Mouse (Mus musculus) kidney, postnatal 0 days (tissue): ENCODE measurements at regions not wholly inside any gene's neighbourhood (a gene's known extent, or its start where the extent isn't known, plus 50 kb on each side); places are given as distances from the start of the nearest gene placed in this dataset.
"Not testable (repeated sequence)": the region's sequence is repeated elsewhere in the genome, so short reads cannot be mapped to it uniquely, and the experiment has no call there.

Experiments
- ATAC-seq: fragments of 200-750 bp; cut with Nextera tagmentation; replicated peaks from 2 replicates; pipeline ENCODE4 v1.8.0; 2017; ENCODE audit warnings: low read depth, moderate number of reproducible peaks, moderate TSS enrichment, moderate library complexity; ENCODE audit not compliant: low FRiP score
- DNase-seq: peaks from one replicate; pipeline ENCODE4 v3.0.0-alpha.2; 2016; ENCODE audit warnings: low spot score
- H3K27ac ChIP-seq: fragments of 300-500 bp; sonication (generic); 2 replicates; pipeline ENCODE4 v1.5.1; 2014; ENCODE audit warnings: mild to moderate bottlenecking
- H3K27me3 ChIP-seq: fragments of 300-500 bp; sonication (generic); 2 replicates; pipeline ENCODE4 v1.6.1; 2014; ENCODE audit warnings: low read length, mixed read lengths; ENCODE audit not compliant: insufficient read depth
- H3K36me3 ChIP-seq: fragments of 300-500 bp; sonication (generic); 2 replicates; pipeline ENCODE4 v1.6.1; 2014; ENCODE audit warnings: low read length, mixed read lengths; ENCODE audit not compliant: insufficient read depth
- H3K4me1 ChIP-seq: fragments of 300-500 bp; sonication (generic); replicated peaks from 2 replicates; pipeline ENCODE4 v1.6.1; 2014; ENCODE audit warnings: antibody characterized with exemption, low read length, mixed read lengths; ENCODE audit not compliant: insufficient read depth
- H3K4me2 ChIP-seq: fragments of 300-500 bp; sonication (generic); 2 replicates; pipeline ENCODE4 v1.6.1; 2014; ENCODE audit warnings: mild to moderate bottlenecking, low read length, moderate library complexity, mixed read lengths
- H3K4me3 ChIP-seq: fragments of 300-500 bp; sonication (generic); replicated peaks from 2 replicates; pipeline ENCODE4 v1.5.1; 2014; ENCODE audit warnings: low read depth, low read length
- H3K9ac ChIP-seq: fragments of 300-500 bp; sonication (generic); 2 replicates; pipeline ENCODE4 v1.6.1; 2014; ENCODE audit warnings: low read depth, low read length
- H3K9me3 ChIP-seq: fragments of 300-500 bp; sonication (generic); replicated peaks from 2 replicates; pipeline ENCODE4 v1.6.1; 2016; ENCODE audit warnings: low read length, inconsistent platforms, mixed read lengths
- CTCF ChIP-seq: IDR thresholded peaks from 2 replicates; pipeline ENCODE4 v1.5.1; 2016; ENCODE audit warnings: antibody characterized with exemption, low read depth, mild to moderate bottlenecking, moderate library complexity
- WGBS: fragments of 180-500 bp; shearing (Covaris S2); extraction: QIAGEN DNeasy Blood & Tissue Kit; methylation state at CpG from one replicate; pipeline ENCODE4 v1.1.7; 2014; 5-methylcytosine and 5-hydroxymethylcytosine counted together

GRCm38 (mm10) chr3:59563486-59564006, 166.0 kb upstream of the Gm5538 start:
- H3K4me3 ChIP-seq, H3K27ac ChIP-seq, H3K9ac ChIP-seq, H3K36me3 ChIP-seq, H3K27me3 ChIP-seq, H3K4me1 ChIP-seq, ATAC-seq, DNase-seq, H3K4me2 ChIP-seq, H3K9me3 ChIP-seq: not testable (repeated sequence)
- 57% methylated on average over 3 of the region's 3 CpGs for WGBS

- no peaks in the 10 kb centered on the region for H3K9me3 ChIP-seq
- H3K27ac ChIP-seq: no peak overlapping the region
- H3K36me3 ChIP-seq: no peaks in the 10 kb centered on the region
- ATAC-seq: no peak
- H3K9ac ChIP-seq: no peak overlapping the region
- H3K27me3 ChIP-seq: no peaks in the 10 kb centered on the region
- no peak for TF ChIP-seq CTCF
- no peak for DNase-seq
- H3K4me2 ChIP-seq: no peak overlapping the region
- no peak overlapping the region for H3K4me3 ChIP-seq
- no peaks in the 10 kb centered on the region for H3K4me1 ChIP-seq
- WGBS: 73% methylated on average over 2 of the region's 2 CpGs
These were observed 187.0 kb upstream of the Gm5538 start for GRCm38 (mm10) chr3:59542621-59543020.

- not testable (repeated sequence) for H3K9ac ChIP-seq, H3K4me2 ChIP-seq, ATAC-seq, H3K27ac ChIP-seq, H3K4me3 ChIP-seq, H3K36me3 ChIP-seq, H3K4me1 ChIP-seq, H3K27me3 ChIP-seq, DNase-seq, H3K9me3 ChIP-seq
These were observed 189.0 kb upstream of the Gm5538 start for GRCm38 (mm10) chr3:59540547-59540946.

GRCm38 (mm10) chr3:59539893-59540292, 189.7 kb upstream of the Gm5538 start:
- ATAC-seq, H3K4me2 ChIP-seq, H3K9me3 ChIP-seq, H3K27me3 ChIP-seq, H3K36me3 ChIP-seq, DNase-seq, H3K4me1 ChIP-seq, H3K4me3 ChIP-seq, H3K9ac ChIP-seq, H3K27ac ChIP-seq: not testable (repeated sequence)
- WGBS: 89% methylated on average over 3 of the region's 3 CpGs

- no peaks in the 10 kb centered on the region for H3K9me3 ChIP-seq
- H3K9ac ChIP-seq: no peak overlapping the region
- H3K4me2 ChIP-seq: no peak overlapping the region
- DNase-seq: no peak
- no peaks in the 10 kb centered on the region for H3K36me3 ChIP-seq
- no peak for ATAC-seq
- no peak for TF ChIP-seq CTCF
- H3K4me3 ChIP-seq: no peak overlapping the region
- H3K27ac ChIP-seq: no peak overlapping the region
- H3K4me1 ChIP-seq: no peaks in the 10 kb centered on the region
- no peaks in the 10 kb centered on the region for H3K27me3 ChIP-seq
- 77% methylated on average over 2 of the region's 2 CpGs for whole genome bisulfite sequencing
These were observed 187.2 kb upstream of the Igsf10 start for GRCm38 (mm10) chr3:59531311-59531834.

- Histone ChIP-seq H3K9me3 (no peaks in the 10 kb centered on the region), H3K4me1 (no peaks in the 10 kb centered on the region), H3K4me2 (no peak overlapping the region), H3K4me3 (no peak overlapping the region), H3K36me3 (no peaks in the 10 kb centered on the region), H3K27ac (no peak overlapping the region), H3K27me3 (no peaks in the 10 kb centered on the region), H3K9ac (no peak overlapping the region)
- 69% methylated on average over 9 of the region's 9 CpGs for whole genome bisulfite sequencing
- ATAC-seq (no peak), DNase-seq (no peak)
- TF ChIP-seq CTCF: no peak
These were observed 186.6 kb upstream of the Igsf10 start for GRCm38 (mm10) chr3:59530592-59531310.

GRCm38 (mm10) chr3:59520766-59521165, 176.6 kb upstream of the Igsf10 start:
- TF ChIP-seq CTCF: no peak
- H3K27ac ChIP-seq: no peak overlapping the region
- WGBS: 96% methylated on average over 1 of the region's 1 CpGs
- no peak overlapping the region for H3K9ac ChIP-seq
- H3K4me2 ChIP-seq: no peak overlapping the region
- no peak overlapping the region for H3K4me3 ChIP-seq
- H3K4me1 ChIP-seq: no peaks in the 10 kb centered on the region
- H3K27me3 ChIP-seq: no peaks in the 10 kb centered on the region
- H3K36me3 ChIP-seq: no peaks in the 10 kb centered on the region
- ATAC-seq: no peak
- no peak for DNase-seq
- no peaks in the 10 kb centered on the region for H3K9me3 ChIP-seq
